Mouse (Mus musculus) MEL-GATA-1-ER (cell line): Measurements from ENCODE around the gene Ngly1.

ENCODE experiments used
- DNase-seq: peaks from one replicate; pipeline ENCODE4 v3.0.0-alpha.2; 2012; ENCODE audit warnings: low read depth; ENCODE audit errors: extremely low read depth

Gene Ngly1

GRCm38 (mm10) chr14:16249171-16249874 lies at the start of gene Ngly1, which contains the start of gene Oxsm:
Gene Ngly1, plus strand, starts transcription at chr14:16249280.
Gene Oxsm, minus strand, starts transcription at chr14:16249808.
- DNase-seq: peak; percentile 33

GRCm38 (mm10) chr14:16200220-16200912 lies 48.7 kb upstream of the Ngly1 start:
- no peak for DNase-seq

GRCm38 (mm10) chr14:16200969-16201638 lies 48.0 kb upstream of the Ngly1 start:
- no peak for DNase-seq

- peak; percentile 47 for DNase-seq
These were observed 47.4 kb upstream of the Ngly1 start for GRCm38 (mm10) chr14:16201673-16202072.

- DNase-seq: no peak
These were observed 41.4 kb upstream of the Ngly1 start for GRCm38 (mm10) chr14:16207722-16208121.

GRCm38 (mm10) chr14:16219015-16219414 lies 30.1 kb upstream of the Ngly1 start:
- peak; percentile 18 for DNase-seq

- DNase-seq: no peak
These were observed 19.7 kb upstream of the Ngly1 start for GRCm38 (mm10) chr14:16229395-16229794.

GRCm38 (mm10) chr14:16230581-16230980 lies 18.5 kb upstream of the Ngly1 start:
- DNase-seq: no peak

GRCm38 (mm10) chr14:16233515-16233914 lies 15.6 kb upstream of the Ngly1 start:
- DNase-seq: no peak

GRCm38 (mm10) chr14:16236466-16236865 lies 12.6 kb upstream of the Ngly1 start:
- no peak for DNase-seq

- DNase-seq: no peak
These were observed 6.8 kb upstream of the Ngly1 start for GRCm38 (mm10) chr14:16242193-16242815.

- no peak for DNase-seq
These were observed 6.0 kb upstream of the Ngly1 start for GRCm38 (mm10) chr14:16242947-16243602.

- DNase-seq: no peak
These were observed 5.4 kb upstream of the Ngly1 start for GRCm38 (mm10) chr14:16243603-16244209.

GRCm38 (mm10) chr14:16244370-16244769 lies 4.7 kb upstream of the Ngly1 start:
- peak; percentile 16 for DNase-seq

GRCm38 (mm10) chr14:16245127-16245526 lies 4.0 kb upstream of the Ngly1 start:
- peak; percentile 58 for DNase-seq

GRCm38 (mm10) chr14:16246340-16246912 lies 2.7 kb upstream of the Ngly1 start:
- peak; percentile 31 for DNase-seq

GRCm38 (mm10) chr14:16248135-16248534 lies 945 bp upstream of the Ngly1 start:
- DNase-seq: no peak

GRCm38 (mm10) chr14:16248603-16249157 lies 400 bp upstream of the Ngly1 start:
- no peak for DNase-seq

- no peak for DNase-seq
These were observed 1.0 kb downstream of the Ngly1 start for GRCm38 (mm10) chr14:16250099-16250498.

GRCm38 (mm10) chr14:16255745-16256144 lies 6.7 kb downstream of the Ngly1 start:
- DNase-seq: no peak
